14 mouse cellular contexts compared by ENCODE assay signal in genomic region chr2:35746638-35747037, GRCm38 (mm10).
A peak's percentile ranks its signal among the peaks of the same experiment; 100 is the strongest.
DNase-seq lines count a peak whose midpoint lies in the region; ATAC-seq and TF ChIP-seq lines count a peak whose summit lies in the region.
"Had no signal": no experiment of that assay in that cellular context is flagged by ENCODE, and none has a peak within 500 bp of the region (broad histone marks: within the 10 kb centered on the region; RNA-seq: fewer than 3 reads in every experiment).

No protein-coding gene starts in this region.

- no peak overlapping the region for H3K4me3 ChIP-seq in hindbrain, embryonic 10.5 days
- no peak overlapping the region for H3K4me3 ChIP-seq in hindbrain, embryonic 14.5 days (replicated peaks; ENCODE audit: low read length)
- no peak overlapping the region for H3K4me3 ChIP-seq in hindbrain, embryonic 12.5 days
- H3K4me3 ChIP-seq in stomach, postnatal 0 days (ENCODE audit: low read depth, low read length): no peak overlapping the region

- no peak overlapping the region for H3K4me2 ChIP-seq in hindbrain, embryonic 14.5 days (replicated peaks)
- H3K4me2 ChIP-seq in hindbrain, embryonic 12.5 days (replicated peaks): no peak overlapping the region
- H3K4me2 ChIP-seq in stomach, postnatal 0 days (replicated peaks; ENCODE audit: low read depth): no peak overlapping the region

- WGBS in hindbrain, embryonic 10.5 days: 58% methylated on average over 6 of the region's 7 CpGs
- WGBS in hindbrain, embryonic 14.5 days: 16% methylated on average over 6 of the region's 7 CpGs
- 29% methylated on average over 5 of the region's 7 CpGs for WGBS in hindbrain, embryonic 12.5 days
- WGBS in stomach, postnatal 0 days: 45% methylated on average over 3 of the region's 7 CpGs

- TF ChIP-seq CTCF in stomach, postnatal 0 days (IDR thresholded peaks at IDR 0.05; ENCODE audit: low read depth): no peak

- H3K36me3 ChIP-seq in hindbrain, embryonic 10.5 days: no peaks in the 10 kb centered on the region
- no peaks in the 10 kb centered on the region for H3K36me3 ChIP-seq in hindbrain, embryonic 14.5 days (replicated peaks; ENCODE audit: control insufficient read depth, insufficient read depth)
- no peaks in the 10 kb centered on the region for H3K36me3 ChIP-seq in hindbrain, embryonic 12.5 days
- H3K36me3 ChIP-seq in stomach, postnatal 0 days (ENCODE audit: control insufficient read depth, insufficient read depth, low read length): no peaks in the 10 kb centered on the region
- H3K36me3 ChIP-seq: G1E had no signal

- H3K4me1 ChIP-seq in hindbrain, embryonic 10.5 days (replicated peaks): peaks cover 46% of the 10 kb centered on the region
- peaks cover 12% of the 10 kb centered on the region; the same call in 1 of the 2 replicates for H3K4me1 ChIP-seq in hindbrain, embryonic 14.5 days (replicated peaks; ENCODE audit: control insufficient read depth, insufficient read depth, low read length)
- peaks cover 34% of the 10 kb centered on the region for H3K4me1 ChIP-seq in hindbrain, embryonic 12.5 days
- H3K4me1 ChIP-seq in stomach, postnatal 0 days (replicated peaks; ENCODE audit: control insufficient read depth, insufficient read depth): no peaks in the 10 kb centered on the region

- no peak for DNase-seq in hindbrain, embryonic 10.5 days (ENCODE audit: low spot score)
- no peak for DNase-seq in hindbrain, embryonic 14.5 days (ENCODE audit: low spot score)
- DNase-seq in brain, adult 2 months (ENCODE audit: low read depth, low spot score): peak; percentile 90
- DNase-seq in cerebellum, postnatal 14 days: peak; percentile 83 to 89
- no peak for DNase-seq in Muller cell, postnatal 12 days (ENCODE audit: inconsistent ontology term)
- no peak for DNase-seq in stomach, postnatal 0 days (ENCODE audit: low spot score)
- DNase-seq: heart, adult 11 months; heart, postnatal 14 days; kidney, postnatal 10 days; liver; lung, postnatal 10 days had no signal

- H3K27ac ChIP-seq in hindbrain, embryonic 10.5 days: peak overlapping the region; percentile 30; the same call in 1 of the 2 replicates
- no peak overlapping the region for H3K27ac ChIP-seq in hindbrain, embryonic 14.5 days
- no peak overlapping the region for H3K27ac ChIP-seq in hindbrain, embryonic 12.5 days
- no peak overlapping the region for H3K27ac ChIP-seq in stomach, postnatal 0 days (replicated peaks)

- no peaks in the 10 kb centered on the region for H3K27me3 ChIP-seq in hindbrain, embryonic 10.5 days (ENCODE audit: insufficient read depth, poor library complexity, severe bottlenecking)
- H3K27me3 ChIP-seq in hindbrain, embryonic 14.5 days (ENCODE audit: control insufficient read depth, insufficient read depth, low read length): no peaks in the 10 kb centered on the region
- no peaks in the 10 kb centered on the region for H3K27me3 ChIP-seq in hindbrain, embryonic 12.5 days
- H3K27me3 ChIP-seq in stomach, postnatal 0 days (ENCODE audit: control insufficient read depth, insufficient read depth, low read length): no peaks in the 10 kb centered on the region

- H3K9me3 ChIP-seq in hindbrain, embryonic 10.5 days: no peaks in the 10 kb centered on the region
- H3K9me3 ChIP-seq in hindbrain, embryonic 14.5 days (ENCODE audit: control insufficient read depth, low read length): no peaks in the 10 kb centered on the region
- H3K9me3 ChIP-seq in hindbrain, embryonic 12.5 days (replicated peaks): no peaks in the 10 kb centered on the region
- H3K9me3 ChIP-seq in stomach, postnatal 0 days (ENCODE audit: control insufficient read depth, low read length): no peaks in the 10 kb centered on the region
- H3K9me3 ChIP-seq: G1E had no signal

- no peak overlapping the region for H3K9ac ChIP-seq in hindbrain, embryonic 14.5 days
- no peak overlapping the region for H3K9ac ChIP-seq in hindbrain, embryonic 12.5 days
- no peak overlapping the region for H3K9ac ChIP-seq in stomach, postnatal 0 days (ENCODE audit: low read length)

- ATAC-seq in hindbrain, embryonic 14.5 days (ENCODE audit: low FRiP score): no peak
- 0 out of 2 replicates have a peak, but pooled peaks have one; percentile 33 for ATAC-seq in hindbrain, embryonic 12.5 days (ENCODE audit: low FRiP score)
- no peak for ATAC-seq in erythroid progenitor cell, adult 5-6 weeks (replicated peaks; ENCODE audit: low FRiP score, poor library complexity, severe bottlenecking)
- ATAC-seq in stomach, postnatal 0 days (ENCODE audit: low FRiP score, low TSS enrichment): no peak

- TF ChIP-seq EP300 in stomach, postnatal 0 days (optimal IDR thresholded peaks at IDR 0.05): no peak

Comparison
In these comparisons a context has a peak if more than half of its experiments do, and no peak if none do; other contexts are left out.
1. DNase-seq: peak in brain, adult 2 months (single experiment) and cerebellum, postnatal 14 days (2 of 2); none in hindbrain, embryonic 10.5 days (single experiment), hindbrain, embryonic 14.5 days (single experiment), Muller cell, postnatal 12 days (single experiment) and stomach, postnatal 0 days (single experiment).